Mouse (Mus musculus): Measurements from ENCODE around the gene Serpina11.
A peak's percentile ranks its signal among the peaks of the same experiment; 100 is the strongest.

The Serpina11 gene

GRCm38 (mm10) chr12:103989857-103990256 lies at the start of gene Serpina11:
Gene Serpina11 (minus strand): TSS chr12:103989957.
- DNase-seq (ENCODE audit: low read depth, low spot score), result no peak

GRCm38 (mm10) chr12:104038181-104038580 lies 48.4 kb upstream of the Serpina11 start:
- no peak for DNase-seq (ENCODE audit: low read depth, low spot score)

GRCm38 (mm10) chr12:104033752-104034151 lies 44.0 kb upstream of the Serpina11 start:
- DNase-seq (ENCODE audit: low read depth, low spot score), result no peak

- DNase-seq (ENCODE audit: low read depth, low spot score), result peak; percentile 23
Measured at GRCm38 (mm10) chr12:104029986-104030385, 40.2 kb upstream of the Serpina11 start.

DNA sequence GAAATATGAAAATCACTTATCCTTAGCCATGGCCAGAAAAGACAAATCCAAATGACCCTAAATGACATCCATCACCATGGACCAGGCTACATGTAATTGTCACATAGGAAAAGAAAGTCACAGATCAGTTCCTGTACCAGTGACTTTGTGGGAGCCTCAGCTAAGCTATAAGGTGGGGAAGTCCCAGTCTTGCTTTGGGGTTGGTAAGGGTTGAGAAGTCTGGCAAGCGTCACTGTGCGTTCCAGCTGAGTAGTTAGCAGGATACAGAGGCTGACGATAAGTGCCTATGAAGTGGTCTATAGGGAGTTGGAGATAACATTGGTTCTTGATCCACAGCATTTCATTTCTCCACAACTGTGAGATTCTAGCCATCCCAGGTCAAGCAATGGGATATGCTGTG lies 25.5 kb upstream of the Serpina11 start:
- DNase-seq (ENCODE audit: low read depth, low spot score), result no peak

GRCm38 (mm10) chr12:104013620-104014019 lies 23.9 kb upstream of the Serpina11 start, which contains the start of gene Serpina9:
Gene Serpina9 (minus strand): TSS chr12:104013755.
- DNase-seq (ENCODE audit: low read depth, low spot score), result no peak

- DNase-seq (ENCODE audit: low read depth, low spot score), result no peak
Measured at GRCm38 (mm10) chr12:104004689-104005088, 14.9 kb upstream of the Serpina11 start.

GRCm38 (mm10) chr12:104003238-104003612 lies 13.5 kb upstream of the Serpina11 start:
- DNase-seq (ENCODE audit: low read depth, low spot score), result no peak

GRCm38 (mm10) chr12:104002569-104003237 lies 12.9 kb upstream of the Serpina11 start:
- no peak for DNase-seq (ENCODE audit: low read depth, low spot score)

GRCm38 (mm10) chr12:104000594-104000993 lies 10.8 kb upstream of the Serpina11 start:
- peak; percentile 10 for DNase-seq (ENCODE audit: low read depth, low spot score)

- no peak for DNase-seq (ENCODE audit: low read depth, low spot score)
Measured at GRCm38 (mm10) chr12:103999611-104000010, 9.9 kb upstream of the Serpina11 start.

DNA sequence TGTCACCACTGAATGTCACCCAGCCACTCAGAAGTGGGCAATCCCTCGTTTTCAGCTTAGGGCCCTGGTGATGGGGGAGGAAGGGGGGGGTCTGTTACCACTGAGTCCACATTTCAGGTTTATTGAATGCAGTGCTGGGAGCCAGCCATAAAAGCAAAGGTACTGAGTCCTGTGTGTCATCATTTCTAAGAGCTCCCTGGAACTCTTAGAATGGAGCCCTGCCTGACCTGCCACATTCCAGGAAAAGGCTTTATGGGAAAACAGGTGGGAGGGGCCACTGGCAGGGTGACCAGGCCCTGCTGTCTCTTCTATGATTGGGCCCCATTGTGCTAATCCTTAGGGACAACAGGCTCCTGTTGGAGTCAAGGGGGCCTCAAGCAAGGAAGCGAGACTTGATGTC lies 6.8 kb upstream of the Serpina11 start:
- no peak for DNase-seq (ENCODE audit: low read depth, low spot score)

GRCm38 (mm10) chr12:103995292-103996072 lies 5.7 kb upstream of the Serpina11 start:
- peak; percentile 38 for DNase-seq (ENCODE audit: low read depth, low spot score)

GRCm38 (mm10) chr12:103992945-103993344 lies 3.2 kb upstream of the Serpina11 start:
- no peak for DNase-seq (ENCODE audit: low read depth, low spot score)

GRCm38 (mm10) chr12:103989514-103989767 lies 316 bp downstream of the Serpina11 start:
- no peak for DNase-seq (ENCODE audit: low read depth, low spot score)

GRCm38 (mm10) chr12:103988754-103989513 lies 823 bp downstream of the Serpina11 start:
- no peak for DNase-seq (ENCODE audit: low read depth, low spot score)

DNA sequence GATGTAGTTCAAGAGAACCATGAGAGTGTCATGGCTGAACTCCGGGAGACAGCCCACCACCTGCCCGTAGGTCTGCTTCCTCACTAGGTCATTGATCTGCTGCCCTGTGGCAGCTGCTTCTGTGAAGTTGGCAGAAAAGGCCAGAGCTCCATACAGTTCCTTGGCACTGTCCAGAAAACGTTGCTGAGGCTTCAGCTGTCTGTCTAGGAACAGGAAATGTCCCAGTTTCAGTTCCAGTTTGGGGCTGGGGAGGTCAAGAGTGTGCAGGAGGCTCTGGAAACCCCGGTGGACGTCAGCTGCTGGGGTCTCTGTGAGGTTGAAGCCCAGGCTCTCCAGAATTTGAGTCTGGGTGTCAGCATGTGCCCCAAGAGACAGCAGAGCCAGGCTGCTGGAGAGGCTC lies 3.9 kb downstream of the Serpina11 start:
- no peak for DNase-seq (ENCODE audit: low read depth, low spot score)

- peak; percentile 55 for DNase-seq (ENCODE audit: low read depth, low spot score)
Measured at GRCm38 (mm10) chr12:103984935-103985334, 4.8 kb downstream of the Serpina11 start.

DNA sequence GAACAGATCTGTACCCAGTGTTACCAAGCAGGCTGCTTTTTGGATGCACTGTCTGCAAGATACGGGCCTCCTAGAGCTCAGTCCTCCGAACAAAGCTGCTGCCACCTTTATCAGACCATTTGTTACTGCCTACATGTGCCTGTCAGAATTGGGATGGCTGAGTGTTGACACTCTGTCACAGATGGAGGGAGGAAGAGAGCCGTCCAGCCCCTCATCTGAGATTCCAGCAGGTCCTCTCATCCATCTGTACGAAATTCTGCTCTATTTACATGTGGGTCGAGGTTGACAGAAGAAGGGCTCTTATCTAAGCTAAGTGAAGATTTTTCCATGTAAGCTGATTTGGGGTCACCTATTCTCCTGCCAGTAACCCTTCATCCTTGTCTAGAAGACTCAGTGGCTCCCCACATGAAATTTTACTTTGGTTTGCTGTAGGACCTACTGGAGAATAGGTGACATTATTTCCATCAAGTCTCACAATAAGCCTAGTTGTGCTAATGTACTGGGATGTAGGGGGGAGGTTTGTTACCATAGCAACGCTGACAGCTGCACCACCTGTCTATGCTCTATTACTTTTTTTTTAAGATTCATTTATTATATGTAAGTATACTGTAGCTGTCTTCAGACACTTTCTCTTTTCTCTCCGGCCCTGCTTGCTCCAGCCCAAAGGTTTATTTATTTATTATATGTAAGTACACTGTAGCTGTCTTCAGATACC lies 8.0 kb downstream of the Serpina11 start:
- no peak for DNase-seq (ENCODE audit: low read depth, low spot score)

DNA sequence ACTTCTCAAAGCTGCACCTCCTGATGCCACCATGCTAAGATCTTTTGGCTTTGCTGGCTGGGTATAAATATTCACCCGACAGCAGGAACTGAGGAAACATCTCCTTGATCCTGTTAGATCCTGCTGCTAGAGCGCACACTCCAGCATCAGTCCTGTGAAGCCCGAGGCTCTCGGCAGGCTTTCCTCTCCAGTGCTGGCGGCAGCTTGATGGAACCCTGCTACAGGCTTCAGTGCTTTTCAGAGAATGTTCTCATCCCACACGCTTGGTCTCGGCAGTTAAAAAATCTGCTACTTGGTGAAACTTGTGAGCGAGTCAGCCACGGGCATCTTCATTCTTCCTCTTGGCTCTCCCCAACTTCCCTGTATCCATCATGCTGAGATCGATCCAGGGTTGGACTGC lies 11.5 kb downstream of the Serpina11 start:
- DNase-seq (ENCODE audit: low read depth, low spot score), result no peak

- DNase-seq (ENCODE audit: low read depth, low spot score), result no peak
Measured at GRCm38 (mm10) chr12:103977846-103978245, 11.9 kb downstream of the Serpina11 start.

DNA sequence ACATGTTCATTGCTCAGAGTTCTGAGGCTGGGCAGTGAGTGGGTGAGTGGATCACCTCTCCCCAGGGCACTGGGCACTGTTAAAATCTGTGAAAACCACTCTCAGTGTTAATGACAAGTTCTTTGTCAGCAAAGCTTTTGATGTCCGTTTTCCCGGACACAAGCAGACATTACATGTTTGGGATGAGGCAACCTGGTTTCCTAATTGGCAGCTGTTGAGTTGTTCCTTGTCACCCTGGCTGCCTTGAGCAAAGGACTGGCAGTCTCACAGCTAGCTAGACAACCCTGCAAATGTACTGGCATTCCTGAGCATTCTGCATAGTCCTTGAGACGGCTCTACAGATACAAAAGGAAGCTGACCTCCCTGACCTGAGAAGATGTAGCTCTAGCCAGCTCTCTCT lies 12.7 kb downstream of the Serpina11 start:
- no peak for DNase-seq (ENCODE audit: low read depth, low spot score)

Data from ES-CJ7 (cell line).